Mouse (Mus musculus): ENCODE measurements at regions not wholly inside any gene's neighbourhood (a gene's known extent, or its start where the extent isn't known, plus 50 kb on each side); places are given as distances from the start of the nearest gene placed in this dataset.

GRCm38 (mm10) chr2:137977767-137978166 lies 278.6 kb upstream of the Btbd3 start:
- ATAC-seq (peak; percentile 78), DNase-seq (peak; percentile 62)
- Histone ChIP-seq H3K9me3 (ENCODE audit: low read length) (no peaks in the 10 kb centered on the region), H3K36me3 (ENCODE audit: insufficient read depth) (no peaks in the 10 kb centered on the region), H3K4me1 (ENCODE audit: insufficient read depth) (no peaks in the 10 kb centered on the region), H3K27me3 (ENCODE audit: insufficient read depth, low read length) (no peaks in the 10 kb centered on the region), H3K27ac (ENCODE audit: low read depth, low read length) (no peak overlapping the region), H3K4me2 (ENCODE audit: low read depth) (no peak overlapping the region), H3K4me3 (ENCODE audit: low read depth, low read length) (no peak overlapping the region), H3K9ac (no peak overlapping the region)
- whole genome bisulfite sequencing: 27% methylated on average over 4 of the region's 4 CpGs
- peak; percentile 70 for TF ChIP-seq CTCF (IDR thresholded peaks at IDR 0.05; ENCODE audit: low read depth)

DNA sequence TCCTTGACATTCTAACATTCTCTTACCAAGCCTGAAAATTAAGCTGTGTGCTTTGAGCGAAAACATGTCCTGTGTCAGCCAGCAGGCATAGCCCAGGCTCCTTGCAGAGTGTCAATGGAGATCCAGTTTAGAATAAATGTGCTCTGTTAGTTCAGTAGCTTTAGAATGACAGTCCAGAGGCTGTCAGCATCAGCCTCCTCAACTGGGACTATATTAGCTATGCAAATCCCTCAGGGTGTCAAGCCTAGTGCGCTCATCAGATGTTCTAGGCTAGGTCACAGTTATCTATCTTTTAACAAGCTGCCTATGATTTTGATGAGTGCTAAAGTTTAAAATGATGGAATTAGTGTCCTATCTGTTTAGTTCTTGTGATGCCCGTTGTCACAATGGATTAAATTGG lies 281.7 kb upstream of the Btbd3 start:
- no peak for DNase-seq

GRCm38 (mm10) chr2:137969156-137969555 lies 287.2 kb upstream of the Btbd3 start:
- Histone ChIP-seq H3K36me3 (ENCODE audit: insufficient read depth) (no peaks in the 10 kb centered on the region), H3K27ac (ENCODE audit: low read depth, low read length) (no peak overlapping the region), H3K4me1 (ENCODE audit: insufficient read depth) (no peaks in the 10 kb centered on the region), H3K9ac (no peak overlapping the region), H3K4me2 (ENCODE audit: low read depth) (no peak overlapping the region), H3K9me3 (ENCODE audit: low read length) (no peaks in the 10 kb centered on the region), H3K27me3 (ENCODE audit: insufficient read depth, low read length) (no peaks in the 10 kb centered on the region), H3K4me3 (ENCODE audit: low read depth, low read length) (no peak overlapping the region)
- no peak for DNase-seq
- 84% methylated on average over 4 of the region's 4 CpGs for WGBS
- no peak for TF ChIP-seq CTCF (IDR thresholded peaks at IDR 0.05; ENCODE audit: low read depth)
- no peak for ATAC-seq

More for the DNA sequence above, 281.7 kb upstream of the Btbd3 start:
- Histone ChIP-seq H3K27me3 (ENCODE audit: insufficient read depth, low read length) (no peaks in the 10 kb centered on the region), H3K27ac (ENCODE audit: low read depth, low read length) (no peak overlapping the region), H3K9ac (no peak overlapping the region), H3K9me3 (ENCODE audit: low read length) (no peaks in the 10 kb centered on the region), H3K4me1 (ENCODE audit: insufficient read depth) (no peaks in the 10 kb centered on the region), H3K4me3 (ENCODE audit: low read depth, low read length) (no peak overlapping the region), H3K4me2 (ENCODE audit: low read depth) (no peak overlapping the region), H3K36me3 (ENCODE audit: insufficient read depth) (no peaks in the 10 kb centered on the region)
- TF ChIP-seq CTCF (IDR thresholded peaks at IDR 0.05; ENCODE audit: low read depth): no peak
- no peak for ATAC-seq
- WGBS: 70% methylated on average over 3 of the region's 3 CpGs

GRCm38 (mm10) chr2:137966460-137967076 lies 289.8 kb upstream of the Btbd3 start:
- no peak overlapping the region for H3K27ac ChIP-seq (ENCODE audit: low read depth, low read length)
- no peaks in the 10 kb centered on the region for H3K36me3 ChIP-seq (ENCODE audit: insufficient read depth)
- no peaks in the 10 kb centered on the region for H3K27me3 ChIP-seq (ENCODE audit: insufficient read depth, low read length)
- no peak overlapping the region for H3K9ac ChIP-seq
- 32% methylated on average over 10 of the region's 10 CpGs for WGBS
- H3K4me1 ChIP-seq (ENCODE audit: insufficient read depth): no peaks in the 10 kb centered on the region
- no peak overlapping the region for H3K4me3 ChIP-seq (ENCODE audit: low read depth, low read length)
- no peak overlapping the region for H3K4me2 ChIP-seq (ENCODE audit: low read depth)
- ATAC-seq (no peak), DNase-seq (no peak)
- H3K9me3 ChIP-seq (ENCODE audit: low read length): no peaks in the 10 kb centered on the region
- no peak for TF ChIP-seq CTCF (IDR thresholded peaks at IDR 0.05; ENCODE audit: low read depth)

- Histone ChIP-seq H3K4me1 (ENCODE audit: insufficient read depth) (no peaks in the 10 kb centered on the region), H3K9ac (no peak overlapping the region), H3K27ac (ENCODE audit: low read depth, low read length) (no peak overlapping the region), H3K27me3 (ENCODE audit: insufficient read depth, low read length) (no peaks in the 10 kb centered on the region), H3K36me3 (ENCODE audit: insufficient read depth) (no peaks in the 10 kb centered on the region), H3K4me3 (ENCODE audit: low read depth, low read length) (no peak overlapping the region), H3K4me2 (ENCODE audit: low read depth) (no peak overlapping the region), H3K9me3 (ENCODE audit: low read length) (no peaks in the 10 kb centered on the region)
- WGBS: 88% methylated on average over 2 of the region's 2 CpGs
- TF ChIP-seq CTCF (IDR thresholded peaks at IDR 0.05; ENCODE audit: low read depth): no peak
- DNase-seq (no peak), ATAC-seq (no peak)
Measured at GRCm38 (mm10) chr2:137954830-137955229, 301.5 kb upstream of the Btbd3 start.

DNA sequence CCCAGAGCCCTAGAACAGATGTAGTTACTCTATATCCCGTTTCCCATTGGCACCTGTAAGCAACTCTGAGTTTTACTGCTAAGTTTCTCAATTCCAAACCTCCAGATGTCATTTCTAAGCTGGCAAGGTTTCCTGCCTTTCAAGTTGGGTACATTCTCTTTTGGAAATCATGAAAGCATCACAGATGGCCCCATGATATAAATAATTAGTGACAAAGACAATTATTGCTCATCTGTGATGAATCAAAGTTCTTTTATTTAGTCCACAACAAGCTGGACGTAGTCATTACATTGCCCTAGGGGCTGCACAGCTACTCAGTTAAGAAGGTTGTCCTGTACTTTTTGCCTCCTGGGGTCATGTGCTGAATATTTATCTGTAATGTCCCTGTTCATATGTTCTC lies 303.2 kb upstream of the Btbd3 start:
- Histone ChIP-seq H3K9ac (no peak overlapping the region), H3K4me2 (ENCODE audit: low read depth) (no peak overlapping the region), H3K9me3 (ENCODE audit: low read length) (no peaks in the 10 kb centered on the region), H3K27me3 (ENCODE audit: insufficient read depth, low read length) (no peaks in the 10 kb centered on the region), H3K27ac (ENCODE audit: low read depth, low read length) (no peak overlapping the region), H3K4me3 (ENCODE audit: low read depth, low read length) (no peak overlapping the region), H3K36me3 (ENCODE audit: insufficient read depth) (no peaks in the 10 kb centered on the region), H3K4me1 (ENCODE audit: insufficient read depth) (no peaks in the 10 kb centered on the region)
- WGBS: 78% methylated on average over 2 of the region's 2 CpGs
- no peak for TF ChIP-seq CTCF (IDR thresholded peaks at IDR 0.05; ENCODE audit: low read depth)
- ATAC-seq (no peak), DNase-seq (no peak)

DNA sequence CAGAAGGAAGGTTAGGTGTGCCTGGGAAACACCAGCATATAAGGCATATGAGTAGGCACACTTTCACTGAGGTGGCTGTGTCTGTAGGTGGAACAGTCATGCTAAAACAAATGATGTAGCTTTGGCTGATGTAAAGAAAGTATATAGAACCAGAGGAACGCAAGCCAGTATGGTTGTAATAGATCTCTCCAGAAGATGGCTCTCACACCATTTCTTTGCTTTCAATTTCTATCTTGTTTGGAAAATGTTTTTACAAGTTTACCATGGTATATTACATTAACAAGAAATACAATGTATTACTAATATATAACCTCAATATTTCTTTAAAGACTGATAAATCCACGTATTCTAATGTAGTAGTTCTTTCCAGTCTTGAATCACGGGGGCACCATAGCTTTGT lies 304.4 kb upstream of the Btbd3 start:
- Histone ChIP-seq H3K9me3 (ENCODE audit: low read length) (no peaks in the 10 kb centered on the region), H3K27ac (ENCODE audit: low read depth, low read length) (no peak overlapping the region), H3K4me1 (ENCODE audit: insufficient read depth) (no peaks in the 10 kb centered on the region), H3K4me2 (ENCODE audit: low read depth) (no peak overlapping the region), H3K4me3 (ENCODE audit: low read depth, low read length) (no peak overlapping the region), H3K27me3 (ENCODE audit: insufficient read depth, low read length) (no peaks in the 10 kb centered on the region), H3K9ac (no peak overlapping the region), H3K36me3 (ENCODE audit: insufficient read depth) (no peaks in the 10 kb centered on the region)
- DNase-seq (no peak), ATAC-seq (no peak)
- WGBS: 84% methylated on average over 3 of the region's 3 CpGs
- no peak; the same call in 1 of the 2 replicates for TF ChIP-seq CTCF (IDR thresholded peaks at IDR 0.05; ENCODE audit: low read depth)
